Mouse (Mus musculus): ENCODE measurements around the gene Fbrsl1. TPM values are rescaled to one million over a fixed set of nuclear protein-coding genes. Genes with fewer than 3 reads are reported as not detected.
A peak's percentile ranks its signal among the peaks of the same experiment; 100 is the strongest.
"Not testable (repeated sequence)": the region's sequence is repeated elsewhere in the genome, so short reads cannot be mapped to it uniquely, and the experiment has no call there.

The Fbrsl1 gene
- polyA plus RNA-seq, 1 experiment from 2014 or later: 12.7 TPM

DNA sequence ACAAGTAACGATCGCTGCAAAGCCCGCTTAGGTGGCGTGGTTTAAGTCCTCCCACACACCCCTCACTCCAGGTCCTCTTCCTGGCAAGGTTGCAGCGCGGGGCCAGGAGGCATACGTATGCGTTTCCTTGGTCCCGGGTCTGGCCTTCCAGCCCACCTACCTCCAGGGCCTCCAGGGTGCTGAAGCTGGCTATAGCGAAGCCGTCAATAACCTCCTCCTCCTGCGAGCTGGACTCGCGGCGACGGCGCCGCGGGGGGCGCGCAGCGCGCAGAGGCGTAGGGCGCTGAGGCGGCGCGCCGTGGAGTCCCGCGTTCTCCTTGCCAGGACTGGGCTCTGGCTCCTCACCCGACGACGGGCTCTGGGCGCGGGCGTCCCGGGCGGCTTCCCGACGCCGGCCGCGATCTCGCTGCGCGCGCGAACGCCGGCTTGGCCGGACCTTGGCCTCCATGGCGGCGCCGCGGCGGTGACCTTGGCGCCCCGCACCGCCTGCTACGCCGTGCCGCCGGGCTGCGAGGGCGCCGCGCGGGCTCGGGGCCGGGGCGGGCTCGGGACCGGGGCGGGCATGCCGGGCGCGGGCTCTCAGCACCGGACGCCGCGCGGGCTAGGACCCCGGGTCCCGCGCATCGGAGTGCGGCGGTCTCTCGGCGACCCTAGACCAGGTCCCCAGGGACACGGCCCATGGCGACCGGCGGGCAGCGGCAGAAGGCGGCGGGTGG is 425 bp downstream of the Fbrsl1 start:
- ATAC-seq (ENCODE audit: borderline replicate concordance, extremely low read depth, low FRiP score, low TSS enrichment): peak; percentile 8; the same call in 1 of the 2 replicates
- Histone ChIP-seq H3K27me3 (peaks cover 4% of the 10 kb centered on the region; the same call in 1 of the 2 replicates), H3K4me3 (peak overlapping the region; percentile 96), H3K4me1 (peaks cover 21% of the 10 kb centered on the region), H3K36me3 (no peaks in the 10 kb centered on the region), H3K27ac (peak overlapping the region; percentile 76), H3K9me3 (no peaks in the 10 kb centered on the region), H3K9ac (peak overlapping the region; percentile 87), H3K4me2 (peak overlapping the region; percentile 78)
- 1% methylated on average over 98 of the region's 98 CpGs for WGBS

- no peak for ATAC-seq (ENCODE audit: borderline replicate concordance, extremely low read depth, low FRiP score, low TSS enrichment)
Observed at GRCm38 (mm10) chr5:110444509-110444908, 3.8 kb downstream of the Fbrsl1 start.

DNA sequence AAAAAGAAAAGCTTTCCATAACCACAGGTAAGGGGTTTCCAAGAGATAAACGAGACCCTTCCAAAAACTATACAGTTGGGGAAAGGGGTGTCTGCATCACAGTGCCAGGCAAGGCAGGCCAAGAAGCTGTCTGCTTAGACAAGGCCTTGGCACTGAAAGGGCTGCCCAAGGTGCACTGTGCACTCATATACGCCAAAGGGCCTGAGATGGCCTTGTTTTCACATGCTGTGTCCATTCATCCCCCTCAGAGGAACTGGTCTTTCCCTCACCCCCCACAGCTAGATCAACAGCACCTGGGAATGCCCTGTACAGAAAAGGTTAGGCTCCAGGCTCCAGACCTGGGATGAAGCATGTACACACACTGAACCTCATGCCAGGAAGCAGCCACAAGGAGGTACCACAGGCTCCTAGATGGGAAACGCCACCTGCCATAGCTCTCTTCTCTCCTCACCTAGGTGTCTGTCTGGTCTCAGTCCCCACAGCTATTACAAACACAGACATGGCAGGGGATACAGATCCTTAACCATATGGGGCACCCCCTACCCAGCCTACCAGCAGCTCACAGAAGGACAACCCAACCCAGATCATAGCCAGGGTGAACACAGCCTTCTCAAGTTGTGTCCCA is 5.2 kb downstream of the Fbrsl1 start:
- 94% methylated on average over 3 of the region's 3 CpGs for WGBS
- Histone ChIP-seq H3K4me3 (no peak overlapping the region), H3K4me1 (peaks cover 31% of the 10 kb centered on the region), H3K27me3 (no peaks in the 10 kb centered on the region), H3K4me2 (no peak overlapping the region), H3K36me3 (no peaks in the 10 kb centered on the region), H3K27ac (no peak overlapping the region), H3K9ac (no peak overlapping the region), H3K9me3 (no peaks in the 10 kb centered on the region)
- ATAC-seq (ENCODE audit: borderline replicate concordance, extremely low read depth, low FRiP score, low TSS enrichment): no peak

More at GRCm38 (mm10) chr5:110444509-110444908, 3.8 kb downstream of the Fbrsl1 start:
- Histone ChIP-seq H3K36me3 (no peaks in the 10 kb centered on the region), H3K4me1 (peaks cover 31% of the 10 kb centered on the region), H3K4me2 (no peak overlapping the region), H3K4me3 (no peak overlapping the region), H3K27ac (no peak overlapping the region), H3K27me3 (no peaks in the 10 kb centered on the region), H3K9ac (no peak overlapping the region), H3K9me3 (no peaks in the 10 kb centered on the region)
- 75% methylated on average over 2 of the region's 2 CpGs for whole genome bisulfite sequencing

DNA sequence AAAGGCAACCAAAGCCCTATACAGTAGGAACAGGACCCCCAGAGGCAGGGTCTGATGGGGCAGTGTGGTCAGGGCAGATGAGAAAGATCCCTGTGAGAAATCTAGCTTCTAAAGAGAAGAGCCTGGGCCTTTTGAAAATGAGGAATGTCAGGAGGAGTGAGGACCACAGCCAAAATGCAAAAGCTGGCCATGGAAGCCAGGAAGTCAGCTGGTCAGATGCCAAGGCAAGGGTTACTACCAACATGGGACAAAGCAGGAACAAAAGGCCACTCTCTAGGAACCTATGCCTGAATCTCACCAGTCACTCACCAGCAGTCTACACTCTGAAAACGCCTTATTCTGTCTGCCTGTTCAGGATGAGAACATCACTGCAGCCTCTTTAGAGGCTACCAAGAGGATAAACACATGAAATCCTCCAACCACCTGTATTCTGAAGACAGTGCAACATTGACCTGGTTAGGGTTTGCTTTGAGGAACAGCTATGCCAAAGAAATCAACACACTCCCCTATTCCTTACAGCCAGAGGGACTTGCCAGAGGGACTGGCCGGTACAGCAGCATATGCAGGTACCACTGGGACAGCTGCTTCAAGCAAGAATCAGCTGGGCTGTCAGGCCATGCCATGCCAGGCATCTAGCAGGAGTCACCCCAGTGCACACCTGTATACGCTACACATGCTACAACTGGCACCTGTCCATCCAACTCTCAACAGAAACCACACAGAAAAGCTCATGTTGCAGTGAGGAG is 8.6 kb downstream of the Fbrsl1 start:
- Histone ChIP-seq H3K4me2 (no peak overlapping the region), H3K27ac (no peak overlapping the region), H3K27me3 (no peaks in the 10 kb centered on the region), H3K36me3 (no peaks in the 10 kb centered on the region), H3K4me3 (no peak overlapping the region), H3K9me3 (no peaks in the 10 kb centered on the region), H3K4me1 (peaks cover 16% of the 10 kb centered on the region), H3K9ac (no peak overlapping the region)
- no peak for ATAC-seq (ENCODE audit: borderline replicate concordance, extremely low read depth, low FRiP score, low TSS enrichment)
- 69% methylated on average over 3 of the region's 3 CpGs for WGBS

GRCm38 (mm10) chr5:110438591-110438990 is 9.7 kb downstream of the Fbrsl1 start:
- Histone ChIP-seq H3K4me2 (no peak overlapping the region), H3K4me1 (peaks cover 16% of the 10 kb centered on the region), H3K27me3 (no peaks in the 10 kb centered on the region), H3K9ac (no peak overlapping the region), H3K4me3 (no peak overlapping the region), H3K36me3 (no peaks in the 10 kb centered on the region), H3K9me3 (no peaks in the 10 kb centered on the region), H3K27ac (no peak overlapping the region)
- 61% methylated on average over 3 of the region's 3 CpGs for WGBS
- ATAC-seq (ENCODE audit: borderline replicate concordance, extremely low read depth, low FRiP score, low TSS enrichment): no peak

DNA sequence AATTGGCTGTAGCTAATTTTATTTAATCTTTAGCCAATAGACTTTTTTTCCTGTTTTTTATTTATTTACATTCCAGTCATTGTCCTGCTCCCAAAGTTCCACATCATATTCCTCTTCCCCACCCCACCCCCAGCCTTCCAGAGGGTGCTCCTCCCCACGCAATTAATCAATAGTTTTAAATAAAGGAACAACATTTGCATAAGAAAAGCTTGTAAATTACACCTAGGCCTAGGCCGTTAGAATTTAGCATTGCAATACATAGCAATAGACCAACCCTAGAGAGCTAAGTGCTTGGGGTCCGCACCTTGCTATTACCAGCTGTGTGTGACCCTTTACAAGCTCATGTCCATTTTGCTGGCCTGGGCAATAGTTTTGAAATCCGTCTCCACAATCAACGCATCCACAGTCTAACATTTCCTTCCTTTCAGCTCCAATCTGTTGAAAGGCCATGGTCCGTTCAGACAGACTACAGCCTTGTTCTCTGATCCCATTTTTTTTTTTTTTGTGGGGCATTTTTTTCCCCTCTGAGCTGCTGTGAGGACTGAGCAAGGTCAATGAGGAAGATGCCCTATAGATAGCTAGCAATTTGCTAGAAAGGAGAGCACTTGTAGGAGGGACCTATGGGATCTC is 10.6 kb downstream of the Fbrsl1 start:
- ATAC-seq (ENCODE audit: borderline replicate concordance, extremely low read depth, low FRiP score, low TSS enrichment): no peak
- H3K27ac ChIP-seq: no peak overlapping the region
- H3K4me1 ChIP-seq: peaks cover 16% of the 10 kb centered on the region
- no peaks in the 10 kb centered on the region for H3K9me3 ChIP-seq
- WGBS: 59% methylated on average over 6 of the region's 6 CpGs
- H3K27me3 ChIP-seq: no peaks in the 10 kb centered on the region
- H3K36me3 ChIP-seq: no peaks in the 10 kb centered on the region; the same call in 1 of the 2 replicates
- no peak overlapping the region for H3K4me2 ChIP-seq
- H3K4me3 ChIP-seq: no peak overlapping the region
- no peak overlapping the region for H3K9ac ChIP-seq

- H3K9ac ChIP-seq; H3K4me2 ChIP-seq; H3K27ac ChIP-seq; ATAC-seq (ENCODE audit: borderline replicate concordance, extremely low read depth, low FRiP score, low TSS enrichment); H3K9me3 ChIP-seq; H3K27me3 ChIP-seq; H3K4me3 ChIP-seq: not testable (repeated sequence)
- Histone ChIP-seq H3K4me1 (peaks cover 16% of the 10 kb centered on the region), H3K36me3 (peaks cover 14% of the 10 kb centered on the region)
- 58% methylated on average over 5 of the region's 5 CpGs for WGBS
Observed at GRCm38 (mm10) chr5:110436166-110436565, 12.1 kb downstream of the Fbrsl1 start.

DNA sequence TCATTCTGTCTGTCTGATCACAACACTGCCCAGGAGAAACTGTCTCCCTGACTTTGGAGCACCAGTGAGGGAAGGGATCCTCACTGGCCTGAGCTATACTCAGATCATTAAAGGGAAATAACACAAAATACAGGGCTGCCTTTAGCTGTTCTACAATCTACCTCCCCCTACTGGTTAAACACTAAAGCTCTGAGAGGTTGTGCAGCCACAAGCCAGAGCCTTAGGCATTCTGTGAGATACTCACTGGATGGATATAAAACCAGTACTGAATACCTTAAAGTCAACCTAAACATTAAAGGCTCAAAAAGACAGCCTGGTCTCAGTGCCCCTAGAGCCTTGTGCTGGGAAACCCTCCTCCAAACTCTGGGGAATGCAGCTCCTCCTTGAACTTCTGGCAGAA is 13.5 kb downstream of the Fbrsl1 start:
- H3K4me1 ChIP-seq: peaks cover 10% of the 10 kb centered on the region
- H3K27ac ChIP-seq: no peak overlapping the region
- H3K4me3 ChIP-seq: no peak overlapping the region
- H3K36me3 ChIP-seq: peaks cover 27% of the 10 kb centered on the region
- no peaks in the 10 kb centered on the region for H3K9me3 ChIP-seq
- H3K4me2 ChIP-seq: no peak overlapping the region
- H3K27me3 ChIP-seq: no peaks in the 10 kb centered on the region
- no peak overlapping the region for H3K9ac ChIP-seq
- ATAC-seq (ENCODE audit: borderline replicate concordance, extremely low read depth, low FRiP score, low TSS enrichment): no peak

DNA sequence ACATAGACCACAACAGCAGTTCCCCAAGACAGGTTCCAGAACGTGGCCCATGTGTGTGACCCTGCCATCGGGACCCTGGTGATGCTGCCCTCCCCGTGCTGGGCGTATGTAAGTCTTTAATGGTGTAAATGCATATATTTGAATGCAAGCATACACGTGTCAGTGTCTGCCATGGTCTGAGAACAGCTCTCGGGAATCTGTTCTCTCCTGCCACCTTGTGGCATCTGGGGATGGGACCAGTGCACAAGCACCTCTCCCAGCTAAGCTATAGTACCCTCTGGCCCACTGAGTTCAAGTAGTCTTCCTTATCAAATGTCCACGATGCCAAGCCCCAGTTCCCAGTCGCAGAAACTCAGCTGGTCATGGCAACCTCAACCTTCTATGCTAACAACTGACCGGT is 19.3 kb downstream of the Fbrsl1 start:
- Histone ChIP-seq H3K36me3 (peaks cover 27% of the 10 kb centered on the region), H3K27ac (no peak overlapping the region), H3K4me1 (no peaks in the 10 kb centered on the region), H3K4me2 (no peak overlapping the region), H3K27me3 (no peaks in the 10 kb centered on the region), H3K4me3 (no peak overlapping the region), H3K9ac (no peak overlapping the region), H3K9me3 (no peaks in the 10 kb centered on the region)
- 34% methylated on average over 9 of the region's 9 CpGs for WGBS
- ATAC-seq (ENCODE audit: borderline replicate concordance, extremely low read depth, low FRiP score, low TSS enrichment): peak; percentile 51; the same call in 1 of the 2 replicates

GRCm38 (mm10) chr5:110428290-110428689 is 20.0 kb downstream of the Fbrsl1 start:
- 72% methylated on average over 3 of the region's 3 CpGs for WGBS
- ATAC-seq (ENCODE audit: borderline replicate concordance, extremely low read depth, low FRiP score, low TSS enrichment): no peak
- Histone ChIP-seq H3K4me3 (no peak overlapping the region), H3K27me3 (no peaks in the 10 kb centered on the region), H3K9me3 (no peaks in the 10 kb centered on the region), H3K9ac (no peak overlapping the region), H3K4me2 (no peak overlapping the region), H3K4me1 (no peaks in the 10 kb centered on the region), H3K27ac (no peak overlapping the region), H3K36me3 (peaks cover 27% of the 10 kb centered on the region)

DNA sequence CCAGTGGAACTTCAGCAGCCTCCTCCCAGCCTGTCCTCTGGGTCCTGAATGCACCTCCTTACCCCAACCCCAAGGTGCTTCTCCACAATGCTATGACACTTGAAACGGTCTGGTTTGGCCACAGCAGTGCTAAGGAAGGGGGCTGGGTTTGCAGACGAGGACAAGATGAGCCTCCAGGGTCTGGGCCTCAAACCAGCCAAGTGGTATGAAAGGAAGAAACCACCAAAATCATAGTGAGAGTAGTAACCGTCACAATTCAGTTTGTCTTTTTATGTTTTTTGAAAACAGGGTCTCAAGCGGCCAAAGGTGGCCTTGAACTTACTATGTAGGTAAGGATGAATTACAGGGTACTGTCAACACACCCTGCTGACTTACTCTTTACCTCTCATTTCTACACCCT is 23.1 kb downstream of the Fbrsl1 start:
- H3K36me3 ChIP-seq: peaks cover 4% of the 10 kb centered on the region; the same call in 1 of the 2 replicates
- H3K27ac ChIP-seq: no peak overlapping the region
- no peak overlapping the region for H3K4me2 ChIP-seq
- H3K4me1 ChIP-seq: no peaks in the 10 kb centered on the region
- WGBS: 79% methylated on average over 4 of the region's 4 CpGs
- no peak overlapping the region for H3K4me3 ChIP-seq
- H3K27me3 ChIP-seq: no peaks in the 10 kb centered on the region
- no peak overlapping the region for H3K9ac ChIP-seq
- no peak for ATAC-seq (ENCODE audit: borderline replicate concordance, extremely low read depth, low FRiP score, low TSS enrichment)
- H3K9me3 ChIP-seq: no peaks in the 10 kb centered on the region

Measured in lung, embryonic 15.5 days (tissue).